Mouse (Mus musculus): Measurements from ENCODE around the gene Gm30302.

Gene Gm30302

DNA sequence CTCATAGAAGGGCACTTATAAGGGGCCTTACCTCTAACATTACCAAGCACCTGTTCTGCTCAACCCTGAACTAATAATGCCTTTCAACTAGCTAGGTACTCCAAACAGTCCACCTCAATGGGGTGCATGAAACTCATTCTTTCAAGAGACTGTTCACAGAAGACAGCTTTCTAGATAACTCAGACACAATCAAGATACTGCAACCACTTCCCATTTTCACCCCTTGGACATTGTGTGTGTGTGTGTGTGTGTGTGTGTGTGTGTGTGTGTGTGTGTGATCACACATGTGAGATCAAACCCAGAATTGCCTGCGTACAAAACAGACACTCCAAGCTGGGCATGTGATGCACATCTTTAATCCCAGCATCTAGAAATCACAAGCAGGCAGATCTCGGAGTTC, 60.8 kb downstream of the Gm30302 start:
- DNase-seq (ENCODE audit: low read depth, low spot score): no peak

DNA sequence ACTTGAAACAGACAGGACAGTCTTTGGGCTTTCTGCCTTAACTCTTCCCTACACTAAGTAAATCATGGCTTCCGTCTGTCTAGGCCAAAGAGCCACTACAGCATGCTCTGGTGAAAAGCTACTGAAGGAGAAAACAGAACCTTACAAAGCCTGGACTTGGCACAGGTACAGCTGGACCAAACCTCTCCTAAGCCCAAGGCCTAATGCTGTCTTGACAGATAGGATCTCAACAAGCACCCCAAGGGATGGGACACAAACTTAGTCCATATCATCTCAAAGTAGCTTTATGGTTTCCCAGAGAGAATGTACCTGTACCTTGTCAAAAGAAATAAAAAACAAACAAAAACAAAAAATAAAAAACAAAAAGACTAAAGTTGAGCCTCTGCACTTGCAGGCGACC, 62.4 kb downstream of the Gm30302 start:
- DNase-seq (ENCODE audit: low read depth, low spot score): no peak
